Mouse (Mus musculus): Measurements from ENCODE around the gene Tuba4a. TPM values are rescaled to one million over a fixed set of nuclear protein-coding genes. Genes with fewer than 3 reads are reported as not detected.

Tuba4a gene
- total and polyA plus RNA-seq, 2 experiments from 2014 or later, result 163 to 235 TPM

DNA sequence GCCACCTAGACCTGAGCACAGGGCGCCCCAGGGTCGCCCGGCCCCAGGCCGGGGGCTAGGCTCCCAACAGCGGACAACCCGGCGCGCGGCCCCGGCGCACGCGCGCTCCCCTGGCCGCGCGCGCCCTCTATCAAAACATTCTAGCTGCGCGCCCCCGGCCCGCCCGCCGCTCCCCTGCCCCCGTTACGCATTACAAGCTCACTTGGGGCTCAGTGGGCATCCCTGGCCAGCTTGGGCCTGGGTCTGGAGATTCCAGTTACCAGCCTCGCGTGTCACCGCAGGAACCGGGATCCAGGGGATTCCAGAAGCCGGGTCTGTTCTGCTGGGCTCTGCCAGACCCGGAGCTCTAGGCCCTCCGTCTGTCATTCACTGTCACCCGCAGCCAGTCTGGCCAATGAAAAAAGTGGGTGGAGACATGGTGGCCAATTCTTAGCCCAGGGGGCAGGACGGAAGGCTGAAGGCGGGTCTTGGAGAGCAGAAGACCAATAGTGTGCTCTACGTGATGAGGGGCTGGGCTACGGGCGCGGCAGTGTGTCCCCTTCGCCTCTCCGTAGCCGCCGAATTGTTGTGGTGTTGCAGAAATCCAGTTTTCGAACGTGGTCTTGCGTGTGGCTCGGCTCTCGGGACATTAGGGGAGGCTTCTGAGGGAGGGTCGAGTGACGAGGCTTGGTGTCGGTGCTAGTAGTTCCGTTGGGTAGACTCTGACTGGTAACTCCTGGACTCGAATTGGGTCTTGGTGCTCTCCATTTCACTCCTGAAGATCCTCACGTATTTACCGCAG, 27.9 kb downstream of the Tuba4a start, which contains the start of the genes Ankzf1 and Atg9a:
Ankzf1 (plus strand) TSS at position 530 of the 781 bp plus-strand sequence.
Atg9a (minus strand) TSS at position 575 of the 781 bp plus-strand sequence.
- H3K36me3 ChIP-seq (ENCODE audit: insufficient read depth, low read length), result peaks cover 26% of the 10 kb centered on the region; the same call in 1 of the 2 replicates
- H3K4me3 ChIP-seq (ENCODE audit: low read length), result peak within 1 kb of the TSS; percentile 84
- H3K27ac ChIP-seq, result peak within 1 kb of the TSS; percentile 96
- no peak for TF ChIP-seq CTCF (IDR thresholded peaks at IDR 0.05; ENCODE audit: low read depth)
- no peaks in the 10 kb centered on the region for H3K9me3 ChIP-seq (ENCODE audit: low read length)
- ATAC-seq (peak; percentile 99), DNase-seq (ENCODE audit: low spot score) (peak; percentile 97)
- H3K4me1 ChIP-seq (ENCODE audit: insufficient read depth, low read length), result peaks cover 12% of the 10 kb centered on the region
- no peaks in the 10 kb centered on the region for H3K27me3 ChIP-seq (ENCODE audit: insufficient read depth, low read length)
- H3K4me2 ChIP-seq (ENCODE audit: low read depth, low read length), result peak within 1 kb of the TSS; percentile 99
- under 1% methylated on average over 56 of the region's 56 CpGs for WGBS
- peak within 1 kb of the TSS; percentile 95 for H3K9ac ChIP-seq (replicated peaks; ENCODE audit: low read length)

DNA sequence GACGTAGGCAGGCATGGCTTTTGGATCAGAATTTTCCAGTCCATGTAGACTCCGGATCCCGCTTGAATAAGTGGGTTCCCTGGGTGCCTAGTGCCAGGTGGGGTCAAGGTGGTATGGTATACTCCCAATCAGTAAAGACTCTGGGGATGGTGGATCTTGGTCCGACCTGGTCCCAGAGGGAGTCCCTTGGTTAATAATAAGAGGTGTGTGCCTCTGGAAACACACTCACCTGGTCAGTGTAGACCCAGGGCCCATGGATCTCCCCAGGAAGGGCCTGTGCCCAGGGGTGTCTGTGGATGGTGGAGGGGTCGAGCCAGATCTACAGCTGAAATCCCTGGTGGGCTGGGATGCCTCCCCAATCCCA, 28.4 kb downstream of the Tuba4a start:
- 44% methylated on average over 5 of the region's 5 CpGs for WGBS
- no peak for TF ChIP-seq CTCF (IDR thresholded peaks at IDR 0.05; ENCODE audit: low read depth)
- peak overlapping the region; percentile 95 for H3K9ac ChIP-seq (replicated peaks; ENCODE audit: low read length)
- H3K4me2 ChIP-seq (ENCODE audit: low read depth, low read length), result peak overlapping the region; percentile 99
- H3K27ac ChIP-seq, result peak overlapping the region; percentile 96
- H3K36me3 ChIP-seq (ENCODE audit: insufficient read depth, low read length), result peaks cover 27% of the 10 kb centered on the region; the same call in 1 of the 2 replicates
- DNase-seq (ENCODE audit: low spot score), result no peak
- no peak for ATAC-seq
- peak overlapping the region; percentile 84 for H3K4me3 ChIP-seq (ENCODE audit: low read length)
- no peaks in the 10 kb centered on the region for H3K27me3 ChIP-seq (ENCODE audit: insufficient read depth, low read length)
- H3K4me1 ChIP-seq (ENCODE audit: insufficient read depth, low read length), result peaks cover 12% of the 10 kb centered on the region
- H3K9me3 ChIP-seq (ENCODE audit: low read length), result no peaks in the 10 kb centered on the region

DNA sequence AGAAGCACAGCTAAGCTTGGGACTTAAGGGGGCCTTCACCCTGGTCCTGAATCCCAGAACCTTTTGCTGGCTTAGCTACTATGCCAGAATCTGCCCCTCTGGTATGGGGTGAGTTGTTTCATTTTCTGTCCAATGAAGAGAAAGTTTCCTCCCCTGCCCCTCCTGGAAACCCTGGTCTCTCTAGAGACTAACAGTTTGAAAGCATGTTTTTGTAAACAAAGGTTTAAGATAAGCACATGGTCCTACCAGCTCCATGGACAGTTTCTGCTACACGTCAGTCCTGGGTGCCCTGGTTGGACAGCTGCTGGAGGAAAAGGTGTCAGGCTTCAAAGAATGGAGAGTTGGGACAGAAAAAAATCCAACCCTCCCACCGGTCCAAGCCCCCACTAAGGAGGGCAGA, 29.1 kb downstream of the Tuba4a start:
- WGBS, result 79% methylated on average over 2 of the region's 2 CpGs
- H3K27ac ChIP-seq, result no peak overlapping the region
- TF ChIP-seq CTCF (IDR thresholded peaks at IDR 0.05; ENCODE audit: low read depth), result no peak
- peak overlapping the region; percentile 99 for H3K4me2 ChIP-seq (ENCODE audit: low read depth, low read length)
- H3K36me3 ChIP-seq (ENCODE audit: insufficient read depth, low read length), result peaks cover 29% of the 10 kb centered on the region; the same call in 1 of the 2 replicates
- no peaks in the 10 kb centered on the region for H3K9me3 ChIP-seq (ENCODE audit: low read length)
- peak overlapping the region; percentile 95; the same call in 1 of the 2 replicates for H3K9ac ChIP-seq (replicated peaks; ENCODE audit: low read length)
- ATAC-seq (no peak), DNase-seq (ENCODE audit: low spot score) (no peak)
- H3K4me1 ChIP-seq (ENCODE audit: insufficient read depth, low read length), result peaks cover 12% of the 10 kb centered on the region
- no peak overlapping the region for H3K4me3 ChIP-seq (ENCODE audit: low read length)
- no peaks in the 10 kb centered on the region for H3K27me3 ChIP-seq (ENCODE audit: insufficient read depth, low read length)

DNA sequence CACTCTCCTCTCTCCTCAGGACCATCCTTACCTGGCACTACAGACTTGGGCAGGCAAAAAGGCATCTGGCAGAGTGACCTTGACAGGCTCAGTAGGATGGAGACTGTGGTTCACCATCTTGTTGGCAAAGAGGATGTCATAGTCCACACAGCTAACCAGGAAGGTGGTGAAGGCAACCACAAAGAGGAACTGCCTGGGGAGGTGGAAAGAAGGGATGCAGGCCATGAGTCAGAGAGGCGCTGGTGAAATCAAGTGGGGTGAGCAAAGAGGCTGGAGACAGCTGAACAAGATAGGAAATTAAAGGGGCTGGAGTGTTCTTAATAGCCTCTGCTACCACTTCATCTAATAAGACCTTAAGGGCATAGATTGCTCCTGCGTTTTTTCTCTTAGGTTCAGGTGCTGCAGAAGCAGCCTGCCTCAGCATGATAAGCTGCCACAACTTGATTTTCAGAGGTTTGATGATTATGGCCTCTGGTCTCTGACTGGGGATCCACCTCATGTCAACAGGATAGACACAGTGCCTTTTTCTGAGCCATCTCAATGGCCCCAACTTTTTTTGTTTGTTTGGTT, 31.7 kb downstream of the Tuba4a start:
- 93% methylated on average over 2 of the region's 2 CpGs for WGBS
- peaks cover 12% of the 10 kb centered on the region for H3K4me1 ChIP-seq (ENCODE audit: insufficient read depth, low read length)
- H3K27me3 ChIP-seq (ENCODE audit: insufficient read depth, low read length), result no peaks in the 10 kb centered on the region
- H3K27ac ChIP-seq, result no peak overlapping the region
- H3K4me2 ChIP-seq (ENCODE audit: low read depth, low read length), result no peak overlapping the region
- DNase-seq (ENCODE audit: low spot score) (no peak), ATAC-seq (no peak)
- H3K9ac ChIP-seq (replicated peaks; ENCODE audit: low read length), result no peak overlapping the region
- H3K9me3 ChIP-seq (ENCODE audit: low read length), result no peaks in the 10 kb centered on the region
- H3K4me3 ChIP-seq (ENCODE audit: low read length), result no peak overlapping the region
- peaks cover 47% of the 10 kb centered on the region; the same call in 1 of the 2 replicates for H3K36me3 ChIP-seq (ENCODE audit: insufficient read depth, low read length)
- no peak for TF ChIP-seq CTCF (IDR thresholded peaks at IDR 0.05; ENCODE audit: low read depth)

DNA sequence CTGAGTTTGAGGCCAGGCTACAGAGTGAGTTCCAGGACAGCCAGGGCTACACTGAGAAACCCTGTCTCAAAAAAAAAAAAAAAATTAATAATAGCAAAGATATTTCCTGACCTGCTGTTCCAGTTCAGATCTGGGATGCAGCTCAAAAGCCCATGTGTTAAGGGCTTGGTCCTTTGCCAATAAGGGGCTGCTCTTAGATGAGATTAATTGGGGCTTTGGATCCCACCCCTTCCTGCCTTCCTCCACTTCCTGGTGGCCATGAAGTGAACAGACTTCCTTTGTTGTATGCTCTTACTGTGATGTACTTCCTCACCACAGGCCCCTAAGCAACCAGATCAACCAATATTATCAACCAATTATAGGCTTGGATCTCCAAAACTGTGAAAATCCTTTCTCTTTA, 32.5 kb downstream of the Tuba4a start:
- Histone ChIP-seq H3K9me3 (ENCODE audit: low read length) (no peaks in the 10 kb centered on the region), H3K36me3 (ENCODE audit: insufficient read depth, low read length) (peaks cover 55% of the 10 kb centered on the region; the same call in 1 of the 2 replicates), H3K9ac (replicated peaks; ENCODE audit: low read length) (no peak overlapping the region), H3K27ac (no peak overlapping the region), H3K4me3 (ENCODE audit: low read length) (no peak overlapping the region), H3K4me1 (ENCODE audit: insufficient read depth, low read length) (peaks cover 12% of the 10 kb centered on the region), H3K4me2 (ENCODE audit: low read depth, low read length) (no peak overlapping the region), H3K27me3 (ENCODE audit: insufficient read depth, low read length) (no peaks in the 10 kb centered on the region)
- TF ChIP-seq CTCF (IDR thresholded peaks at IDR 0.05; ENCODE audit: low read depth), result no peak
- DNase-seq (ENCODE audit: low spot score), result no peak
- ATAC-seq, result no peak

DNA sequence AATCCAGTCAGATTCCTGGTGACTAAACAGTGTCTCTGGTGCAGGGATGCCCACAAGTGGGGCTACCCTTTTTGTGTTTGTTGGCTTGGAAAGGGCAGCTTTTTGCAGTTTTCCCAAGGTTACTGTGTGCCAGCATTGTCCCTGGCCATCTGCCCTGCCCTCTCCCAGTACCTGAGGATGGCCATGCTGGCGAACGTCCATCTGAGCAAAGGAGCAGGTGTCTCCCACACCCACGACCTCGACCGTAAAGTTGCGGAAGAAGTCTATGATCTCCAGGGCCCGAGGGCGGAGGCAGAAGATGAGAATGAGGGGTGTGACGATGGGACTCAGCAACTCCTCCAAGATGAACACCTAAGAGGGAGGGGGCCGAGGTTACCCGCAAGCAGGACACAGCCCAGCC, 34.2 kb downstream of the Tuba4a start:
- ATAC-seq, result no peak
- H3K4me1 ChIP-seq (ENCODE audit: insufficient read depth, low read length), result peaks cover 4% of the 10 kb centered on the region; the same call in 1 of the 2 replicates
- H3K27ac ChIP-seq, result no peak overlapping the region
- 92% methylated on average over 11 of the region's 11 CpGs for WGBS
- no peak overlapping the region for H3K4me3 ChIP-seq (ENCODE audit: low read length)
- peaks cover 58% of the 10 kb centered on the region; the same call in 1 of the 2 replicates for H3K36me3 ChIP-seq (ENCODE audit: insufficient read depth, low read length)
- no peaks in the 10 kb centered on the region for H3K27me3 ChIP-seq (ENCODE audit: insufficient read depth, low read length)
- no peak for DNase-seq (ENCODE audit: low spot score)
- no peak overlapping the region for H3K4me2 ChIP-seq (ENCODE audit: low read depth, low read length)
- no peaks in the 10 kb centered on the region for H3K9me3 ChIP-seq (ENCODE audit: low read length)
- no peak overlapping the region for H3K9ac ChIP-seq (replicated peaks; ENCODE audit: low read length)
- no peak for TF ChIP-seq CTCF (IDR thresholded peaks at IDR 0.05; ENCODE audit: low read depth)
